Mouse (Mus musculus) CD4-positive, CD25-positive, alpha-beta regulatory T cell, adult 4 months (primary cell): ENCODE data around the gene Micu2. TPM values are rescaled to one million over a fixed set of nuclear protein-coding genes. Genes with fewer than 3 reads are reported as not detected.
"Not testable (repeated sequence)": the region's sequence is repeated elsewhere in the genome, so short reads cannot be mapped to it uniquely, and the experiment has no call there.

ENCODE experiments used
- ATAC-seq: one replicate; pipeline ENCODE4 v1.8.0; 2017
- polyA plus RNA-seq, 2 experiments: library from polyadenylated mRNA; unstranded; fragments of 100-300 nt; shearing (Covaris generic); gene quantifications; one replicate each; pipeline ENCODE4 v1.2.1; 2017

Gene Micu2
- polyA plus RNA-seq, 2 experiments from 2014 or later, result 12.6 to 19.2 TPM

GRCm38 (mm10) chr14:57961861-57962260, 37.2 kb downstream of the Micu2 start:
- no peak for ATAC-seq

GRCm38 (mm10) chr14:57951089-57951488, 48.0 kb downstream of the Micu2 start:
- ATAC-seq, result no peak

GRCm38 (mm10) chr14:57945834-57946233, 53.2 kb downstream of the Micu2 start:
- no peak for ATAC-seq

- no peak for ATAC-seq
Observed at GRCm38 (mm10) chr14:57937297-57937696, 61.8 kb downstream of the Micu2 start.

GRCm38 (mm10) chr14:57934666-57935065, 64.4 kb downstream of the Micu2 start:
- ATAC-seq, result no peak

- ATAC-seq, result no peak
Observed at GRCm38 (mm10) chr14:57933608-57934007, 65.5 kb downstream of the Micu2 start.

GRCm38 (mm10) chr14:57932881-57933443, 66.1 kb downstream of the Micu2 start:
- no peak for ATAC-seq

GRCm38 (mm10) chr14:57921428-57922131, 77.5 kb downstream of the Micu2 start:
- ATAC-seq, result no peak

GRCm38 (mm10) chr14:57920568-57921310, 78.3 kb downstream of the Micu2 start:
- ATAC-seq, result no peak

- ATAC-seq, result no peak
Observed at GRCm38 (mm10) chr14:57919148-57919875, 79.8 kb downstream of the Micu2 start.

GRCm38 (mm10) chr14:57915341-57915740, 83.7 kb downstream of the Micu2 start:
- no peak for ATAC-seq

GRCm38 (mm10) chr14:57912211-57913007, 86.7 kb downstream of the Micu2 start:
- not testable (repeated sequence) for ATAC-seq

GRCm38 (mm10) chr14:57911787-57912186, 87.3 kb downstream of the Micu2 start:
- ATAC-seq, result not testable (repeated sequence)

GRCm38 (mm10) chr14:57911316-57911715, 87.7 kb downstream of the Micu2 start:
- no peak for ATAC-seq

GRCm38 (mm10) chr14:57910501-57911068, 88.5 kb downstream of the Micu2 start:
- peak; percentile 88 for ATAC-seq

- no peak for ATAC-seq
Observed at GRCm38 (mm10) chr14:57909297-57909696, 89.8 kb downstream of the Micu2 start.

- peak; percentile 62 for ATAC-seq
Observed at GRCm38 (mm10) chr14:57908431-57908830, 90.6 kb downstream of the Micu2 start.

GRCm38 (mm10) chr14:57901998-57902397, 97.1 kb downstream of the Micu2 start:
- no peak for ATAC-seq

GRCm38 (mm10) chr14:57896882-57897281, 102.2 kb downstream of the Micu2 start:
- ATAC-seq, result peak; percentile 77

GRCm38 (mm10) chr14:57896088-57896871, 102.8 kb downstream of the Micu2 start:
- peak; percentile 48 for ATAC-seq

GRCm38 (mm10) chr14:57894346-57894745, 104.7 kb downstream of the Micu2 start:
- no peak for ATAC-seq
